Mouse (Mus musculus): ENCODE measurements around the gene Rpusd1. TPM values are rescaled to one million over a fixed set of nuclear protein-coding genes. Genes with fewer than 3 reads are reported as not detected.

Rpusd1 gene
- polyA plus RNA-seq, 1 experiment from 2014 or later = 19.4 TPM

DNA sequence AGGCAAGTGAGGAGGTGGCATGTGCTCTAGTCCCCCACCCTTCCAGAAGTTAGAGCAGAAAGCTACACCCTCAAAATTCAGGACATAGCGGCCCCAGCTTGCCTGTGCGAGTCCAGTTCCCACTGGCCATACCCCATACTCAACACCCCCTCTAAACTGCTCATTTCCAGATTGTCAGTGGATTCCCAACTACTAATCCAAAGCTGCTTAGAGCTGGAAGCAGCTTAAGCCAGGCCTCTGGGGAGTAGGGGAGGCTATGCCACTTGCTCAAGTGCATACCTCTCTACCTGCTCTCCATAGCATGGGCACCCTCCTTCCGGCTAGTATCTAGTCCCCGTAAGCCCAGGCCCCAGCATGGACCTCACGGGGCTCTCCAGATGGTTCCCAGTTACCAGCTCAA is 6.0 kb upstream of the Rpusd1 start:
- no peak overlapping the region for H3K27ac ChIP-seq (replicated peaks; ENCODE audit: low read depth, low read length)
- peaks cover 3% of the 10 kb centered on the region; the same call in 1 of the 2 replicates for H3K27me3 ChIP-seq (ENCODE audit: control insufficient read depth, insufficient read depth, low read length)
- no peak for DNase-seq (ENCODE audit: low spot score)
- peaks cover 9% of the 10 kb centered on the region; the same call in 1 of the 2 replicates for H3K4me1 ChIP-seq (ENCODE audit: control insufficient read depth, insufficient read depth, low read length)
- WGBS = 93% methylated on average over 5 of the region's 5 CpGs
- no peak overlapping the region for H3K4me3 ChIP-seq (ENCODE audit: low read depth, low read length)
- no peak overlapping the region for H3K9ac ChIP-seq (replicated peaks; ENCODE audit: low read length)
- H3K36me3 ChIP-seq (replicated peaks; ENCODE audit: control insufficient read depth, insufficient read depth, low read depth, low read length) = no peaks in the 10 kb centered on the region; the same call in 1 of the 2 replicates
- H3K4me2 ChIP-seq (ENCODE audit: low read depth, low read length) = no peak overlapping the region
- no peak for ATAC-seq (replicated peaks; ENCODE audit: insufficient number of reproducible peaks, low FRiP score, low TSS enrichment, low read depth)
- no peaks in the 10 kb centered on the region for H3K9me3 ChIP-seq (replicated peaks; ENCODE audit: control insufficient read depth, low read length)

DNA sequence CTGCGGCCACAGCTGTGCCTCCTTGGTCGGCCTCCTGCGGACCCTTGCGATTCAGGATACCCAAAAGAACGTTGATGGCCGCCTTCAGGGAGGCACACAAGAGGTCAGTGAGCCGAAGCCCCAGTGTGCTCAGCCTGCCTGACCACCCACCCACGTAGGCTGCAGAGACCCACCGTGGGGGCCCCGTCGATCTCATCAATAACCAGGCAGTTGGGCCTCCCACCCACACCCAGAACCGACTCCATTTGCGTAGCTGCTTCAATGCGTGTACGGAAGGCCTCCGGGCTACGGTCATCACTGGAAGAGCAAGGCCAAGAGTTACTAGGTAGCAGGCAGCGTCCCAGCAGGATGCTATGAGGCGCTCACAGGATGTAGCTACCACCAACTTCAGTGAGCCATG is 4.0 kb upstream of the Rpusd1 start:
- DNase-seq (ENCODE audit: low spot score) (no peak), ATAC-seq (replicated peaks; ENCODE audit: insufficient number of reproducible peaks, low FRiP score, low TSS enrichment, low read depth) (no peak)
- H3K4me3 ChIP-seq (ENCODE audit: low read depth, low read length) = no peak overlapping the region
- H3K27ac ChIP-seq (replicated peaks; ENCODE audit: low read depth, low read length) = no peak overlapping the region
- H3K9me3 ChIP-seq (replicated peaks; ENCODE audit: control insufficient read depth, low read length) = no peaks in the 10 kb centered on the region
- no peak overlapping the region for H3K9ac ChIP-seq (replicated peaks; ENCODE audit: low read length)
- H3K27me3 ChIP-seq (ENCODE audit: control insufficient read depth, insufficient read depth, low read length) = no peaks in the 10 kb centered on the region
- no peak overlapping the region for H3K4me2 ChIP-seq (ENCODE audit: low read depth, low read length)
- no peaks in the 10 kb centered on the region; the same call in 1 of the 2 replicates for H3K36me3 ChIP-seq (replicated peaks; ENCODE audit: control insufficient read depth, insufficient read depth, low read depth, low read length)
- H3K4me1 ChIP-seq (ENCODE audit: control insufficient read depth, insufficient read depth, low read length) = peaks cover 5% of the 10 kb centered on the region
- WGBS = 91% methylated on average over 19 of the region's 19 CpGs

DNA sequence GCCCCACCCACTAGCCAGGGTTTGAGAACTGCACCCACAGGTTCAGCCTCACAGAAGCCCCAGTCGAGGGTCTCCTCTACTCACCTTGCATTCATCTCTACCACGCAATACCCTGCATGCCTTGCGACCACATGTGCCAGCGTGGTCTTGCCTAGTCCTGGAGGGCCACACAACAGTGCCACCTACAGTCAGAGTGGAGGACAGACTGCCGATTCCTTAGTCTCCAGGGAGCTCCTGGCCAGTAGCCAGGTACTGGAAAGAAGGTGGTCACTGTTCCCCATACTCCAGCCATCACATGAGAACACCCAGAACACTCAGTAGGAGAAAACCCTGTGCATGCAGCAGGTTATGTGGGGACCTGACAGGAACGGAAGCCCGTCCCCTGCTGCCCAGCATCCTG is 3.6 kb upstream of the Rpusd1 start:
- H3K36me3 ChIP-seq (replicated peaks; ENCODE audit: control insufficient read depth, insufficient read depth, low read depth, low read length) = no peaks in the 10 kb centered on the region; the same call in 1 of the 2 replicates
- no peak for ATAC-seq (replicated peaks; ENCODE audit: insufficient number of reproducible peaks, low FRiP score, low TSS enrichment, low read depth)
- no peak overlapping the region for H3K9ac ChIP-seq (replicated peaks; ENCODE audit: low read length)
- no peak overlapping the region for H3K4me3 ChIP-seq (ENCODE audit: low read depth, low read length)
- no peak overlapping the region for H3K4me2 ChIP-seq (ENCODE audit: low read depth, low read length)
- no peak overlapping the region for H3K27ac ChIP-seq (replicated peaks; ENCODE audit: low read depth, low read length)
- H3K27me3 ChIP-seq (ENCODE audit: control insufficient read depth, insufficient read depth, low read length) = no peaks in the 10 kb centered on the region
- peak; percentile 15 for DNase-seq (ENCODE audit: low spot score)
- peaks cover 5% of the 10 kb centered on the region for H3K4me1 ChIP-seq (ENCODE audit: control insufficient read depth, insufficient read depth, low read length)
- H3K9me3 ChIP-seq (replicated peaks; ENCODE audit: control insufficient read depth, low read length) = no peaks in the 10 kb centered on the region
- WGBS = 78% methylated on average over 7 of the region's 7 CpGs

DNA sequence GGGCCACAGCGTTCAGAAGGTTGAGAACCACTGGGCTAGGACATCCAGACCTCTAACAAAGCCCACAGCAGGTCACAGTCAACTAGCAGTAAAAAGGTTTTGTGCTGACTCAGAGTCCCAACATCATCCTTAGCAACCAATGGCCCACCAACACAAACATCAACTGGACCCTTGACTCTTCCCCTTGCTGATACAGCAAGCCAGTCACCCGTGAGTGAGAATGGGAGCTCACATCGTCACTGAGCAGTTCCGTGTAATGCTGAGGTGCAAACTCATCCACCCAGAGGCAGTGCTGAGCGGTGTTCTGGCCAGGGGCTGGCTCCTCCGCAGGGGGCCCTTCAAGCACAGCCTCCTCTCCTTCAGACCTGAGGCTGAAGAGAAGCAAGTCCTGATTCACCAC is 2.2 kb upstream of the Rpusd1 start:
- Histone ChIP-seq H3K27me3 (ENCODE audit: control insufficient read depth, insufficient read depth, low read length) (no peaks in the 10 kb centered on the region), H3K4me3 (ENCODE audit: low read depth, low read length) (no peak overlapping the region), H3K4me2 (ENCODE audit: low read depth, low read length) (no peak overlapping the region), H3K9me3 (replicated peaks; ENCODE audit: control insufficient read depth, low read length) (no peaks in the 10 kb centered on the region), H3K4me1 (ENCODE audit: control insufficient read depth, insufficient read depth, low read length) (peaks cover 5% of the 10 kb centered on the region), H3K27ac (replicated peaks; ENCODE audit: low read depth, low read length) (no peak overlapping the region), H3K9ac (replicated peaks; ENCODE audit: low read length) (no peak overlapping the region), H3K36me3 (replicated peaks; ENCODE audit: control insufficient read depth, insufficient read depth, low read depth, low read length) (no peaks in the 10 kb centered on the region; the same call in 1 of the 2 replicates)
- 83% methylated on average over 6 of the region's 6 CpGs for WGBS
- DNase-seq (ENCODE audit: low spot score) (no peak), ATAC-seq (replicated peaks; ENCODE audit: insufficient number of reproducible peaks, low FRiP score, low TSS enrichment, low read depth) (no peak)

DNA sequence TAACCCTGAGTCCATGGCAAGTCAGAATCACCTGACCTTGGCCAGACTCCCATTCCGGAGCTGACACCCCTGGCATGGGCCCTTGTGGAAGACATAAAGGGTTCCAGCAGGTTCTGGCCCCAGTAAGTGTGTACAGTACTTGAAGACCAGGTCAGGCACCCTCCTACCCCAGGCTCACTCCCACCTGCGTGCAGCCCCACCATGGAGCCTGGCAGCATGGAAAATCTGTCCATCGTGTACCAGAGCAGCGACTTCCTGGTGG is 470 bp downstream of the Rpusd1 start:
- H3K4me2 ChIP-seq (ENCODE audit: low read depth, low read length) = peak overlapping the region; percentile 92
- no peak overlapping the region for H3K27ac ChIP-seq (replicated peaks; ENCODE audit: low read depth, low read length)
- no peaks in the 10 kb centered on the region for H3K36me3 ChIP-seq (replicated peaks; ENCODE audit: control insufficient read depth, insufficient read depth, low read depth, low read length)
- no peaks in the 10 kb centered on the region for H3K27me3 ChIP-seq (ENCODE audit: control insufficient read depth, insufficient read depth, low read length)
- H3K9me3 ChIP-seq (replicated peaks; ENCODE audit: control insufficient read depth, low read length) = no peaks in the 10 kb centered on the region
- H3K9ac ChIP-seq (replicated peaks; ENCODE audit: low read length) = peak overlapping the region; percentile 82
- ATAC-seq (replicated peaks; ENCODE audit: insufficient number of reproducible peaks, low FRiP score, low TSS enrichment, low read depth) = no peak
- peaks cover 5% of the 10 kb centered on the region for H3K4me1 ChIP-seq (ENCODE audit: control insufficient read depth, insufficient read depth, low read length)
- no peak for DNase-seq (ENCODE audit: low spot score)
- H3K4me3 ChIP-seq (ENCODE audit: low read depth, low read length) = peak overlapping the region; percentile 58
- WGBS = 24% methylated on average over 4 of the region's 4 CpGs

DNA sequence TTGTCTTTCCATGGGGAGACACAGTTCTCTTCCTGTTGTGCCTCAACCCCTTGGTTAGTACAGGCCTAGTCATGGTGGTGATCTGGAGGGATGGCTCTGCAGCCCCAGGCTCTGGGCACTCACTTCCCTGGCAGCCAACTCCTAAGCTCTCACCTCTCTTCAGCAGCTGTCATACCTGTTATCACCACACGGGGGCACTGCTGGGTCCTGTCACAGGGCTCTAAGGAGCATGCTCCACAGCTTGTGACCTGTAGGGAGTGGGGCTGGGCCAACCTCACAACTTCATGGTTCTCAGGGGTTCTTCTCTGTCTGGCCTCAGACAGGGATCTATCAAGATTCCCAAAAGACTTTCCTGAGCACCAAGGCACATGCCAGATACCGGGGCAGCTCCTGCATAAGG is 4.6 kb downstream of the Rpusd1 start:
- Histone ChIP-seq H3K9ac (replicated peaks; ENCODE audit: low read length) (no peak overlapping the region), H3K4me2 (ENCODE audit: low read depth, low read length) (no peak overlapping the region), H3K4me1 (ENCODE audit: control insufficient read depth, insufficient read depth, low read length) (no peaks in the 10 kb centered on the region), H3K36me3 (replicated peaks; ENCODE audit: control insufficient read depth, insufficient read depth, low read depth, low read length) (no peaks in the 10 kb centered on the region), H3K27ac (replicated peaks; ENCODE audit: low read depth, low read length) (no peak overlapping the region), H3K27me3 (ENCODE audit: control insufficient read depth, insufficient read depth, low read length) (no peaks in the 10 kb centered on the region), H3K9me3 (replicated peaks; ENCODE audit: control insufficient read depth, low read length) (no peaks in the 10 kb centered on the region), H3K4me3 (ENCODE audit: low read depth, low read length) (no peak overlapping the region)
- ATAC-seq (replicated peaks; ENCODE audit: insufficient number of reproducible peaks, low FRiP score, low TSS enrichment, low read depth) = no peak
- peak; percentile 92 for DNase-seq (ENCODE audit: low spot score)
- 19% methylated on average over 2 of the region's 2 CpGs for WGBS

DNA sequence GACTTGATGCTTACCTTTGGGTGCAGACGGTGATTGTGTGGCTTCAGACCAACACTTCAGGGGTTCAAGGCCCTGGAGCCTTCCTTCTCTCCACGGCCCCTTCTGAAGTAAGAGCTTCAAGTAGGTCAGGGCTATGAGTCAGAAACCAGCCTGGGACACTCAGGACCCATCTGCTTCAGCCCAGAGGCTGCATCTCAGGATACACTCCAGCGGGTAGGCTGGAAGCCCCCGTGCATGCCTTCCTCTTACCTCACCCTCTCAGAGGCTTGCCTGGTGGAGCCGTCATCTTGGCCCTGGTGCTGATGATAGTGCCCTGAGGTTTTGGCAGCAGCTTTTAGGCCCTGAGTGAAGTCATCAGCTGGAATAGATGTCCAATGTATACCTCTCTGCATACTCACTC is 7.8 kb downstream of the Rpusd1 start:
- no peak overlapping the region for H3K4me3 ChIP-seq (ENCODE audit: low read depth, low read length)
- H3K27ac ChIP-seq (replicated peaks; ENCODE audit: low read depth, low read length) = no peak overlapping the region
- H3K4me1 ChIP-seq (ENCODE audit: control insufficient read depth, insufficient read depth, low read length) = no peaks in the 10 kb centered on the region
- no peaks in the 10 kb centered on the region for H3K9me3 ChIP-seq (replicated peaks; ENCODE audit: control insufficient read depth, low read length)
- no peak for DNase-seq (ENCODE audit: low spot score)
- H3K36me3 ChIP-seq (replicated peaks; ENCODE audit: control insufficient read depth, insufficient read depth, low read depth, low read length) = no peaks in the 10 kb centered on the region
- no peaks in the 10 kb centered on the region for H3K27me3 ChIP-seq (ENCODE audit: control insufficient read depth, insufficient read depth, low read length)
- H3K9ac ChIP-seq (replicated peaks; ENCODE audit: low read length) = no peak overlapping the region
- no peak for ATAC-seq (replicated peaks; ENCODE audit: insufficient number of reproducible peaks, low FRiP score, low TSS enrichment, low read depth)
- WGBS = 84% methylated on average over 5 of the region's 5 CpGs
- no peak overlapping the region for H3K4me2 ChIP-seq (ENCODE audit: low read depth, low read length)

DNA sequence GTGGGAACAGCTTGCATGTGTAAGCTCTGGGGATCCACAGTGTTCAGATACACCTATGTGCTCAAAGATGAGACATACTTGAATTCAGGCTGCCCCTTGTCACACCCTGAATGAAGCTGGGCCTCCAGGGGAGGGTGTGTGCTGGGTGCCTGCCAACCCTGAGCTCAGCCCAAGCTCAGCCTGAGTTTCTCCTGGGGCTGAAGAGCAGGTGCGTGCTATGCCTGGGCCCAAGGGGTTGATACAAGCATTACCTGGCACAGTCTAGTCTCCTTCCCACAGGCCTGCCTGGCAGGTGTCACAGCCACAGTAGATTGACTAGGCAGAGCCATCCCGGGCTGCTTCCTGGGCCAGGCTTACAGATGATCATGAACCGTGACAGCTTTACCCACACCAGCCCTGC is 8.3 kb downstream of the Rpusd1 start, which contains the start of gene Mslnl:
TSS of gene Mslnl (plus strand) at position 298 of the 400 bp plus-strand sequence.
- DNase-seq (ENCODE audit: low spot score) = no peak
- 67% methylated on average over 3 of the region's 3 CpGs for WGBS
- no peaks in the 10 kb centered on the region for H3K9me3 ChIP-seq (replicated peaks; ENCODE audit: control insufficient read depth, low read length)
- H3K4me3 ChIP-seq (ENCODE audit: low read depth, low read length) = no peak within 1 kb of the TSS
- H3K9ac ChIP-seq (replicated peaks; ENCODE audit: low read length) = no peak within 1 kb of the TSS
- H3K27ac ChIP-seq (replicated peaks; ENCODE audit: low read depth, low read length) = no peak within 1 kb of the TSS
- no peak for ATAC-seq (replicated peaks; ENCODE audit: insufficient number of reproducible peaks, low FRiP score, low TSS enrichment, low read depth)
- no peaks in the 10 kb centered on the region for H3K36me3 ChIP-seq (replicated peaks; ENCODE audit: control insufficient read depth, insufficient read depth, low read depth, low read length)
- H3K4me2 ChIP-seq (ENCODE audit: low read depth, low read length) = no peak within 1 kb of the TSS
- H3K4me1 ChIP-seq (ENCODE audit: control insufficient read depth, insufficient read depth, low read length) = no peaks in the 10 kb centered on the region
- H3K27me3 ChIP-seq (ENCODE audit: control insufficient read depth, insufficient read depth, low read length) = no peaks in the 10 kb centered on the region
